Mouse (Mus musculus) testis, postnatal 10 days (tissue): ENCODE measurements around the gene Fgd6.

Experiments used
- DNase-seq: peaks from one replicate; pipeline ENCODE4 v3.0.0; 2021; ENCODE audit warnings: low spot score

Gene Fgd6

GRCm38 (mm10) chr10:94134535-94135390 is 99.0 kb downstream of the Fgd6 start:
- no peak for DNase-seq

- DNase-seq, result no peak
These were observed 103.2 kb downstream of the Fgd6 start for GRCm38 (mm10) chr10:94138890-94139482.

DNA sequence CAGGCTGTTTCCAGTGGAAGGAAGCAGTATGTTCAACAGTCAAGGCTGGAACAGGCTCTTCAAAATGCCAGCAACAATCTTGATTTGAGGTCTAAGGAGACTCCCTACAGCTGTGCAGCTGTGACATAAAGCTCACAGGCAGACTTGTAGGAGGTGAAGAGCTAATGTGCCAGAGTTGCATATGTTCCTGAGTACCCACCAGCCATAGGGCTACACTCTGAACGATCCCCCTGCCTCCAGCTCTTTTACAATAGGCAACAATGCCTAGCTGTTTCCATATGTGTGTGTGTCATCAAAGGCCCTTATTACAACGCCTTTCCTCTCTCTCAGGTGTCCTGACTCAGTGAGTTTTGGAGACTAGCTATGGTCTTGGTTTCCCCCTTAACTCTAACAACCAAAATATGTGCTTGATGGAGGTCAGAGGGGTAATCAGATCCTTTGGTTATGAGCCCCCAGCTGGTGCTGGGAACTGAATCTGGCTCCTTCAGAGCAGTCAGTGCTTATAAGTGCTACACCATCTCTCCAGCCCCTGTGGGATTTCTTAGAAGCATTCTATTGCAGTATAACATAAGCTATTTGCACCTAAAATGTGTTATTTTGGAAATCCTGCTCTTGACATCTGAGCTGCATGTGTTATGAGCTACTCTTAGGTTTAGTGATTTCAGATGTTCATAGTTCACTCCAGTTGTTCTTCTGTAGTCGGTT is 104.6 kb downstream of the Fgd6 start:
- no peak for DNase-seq

DNA sequence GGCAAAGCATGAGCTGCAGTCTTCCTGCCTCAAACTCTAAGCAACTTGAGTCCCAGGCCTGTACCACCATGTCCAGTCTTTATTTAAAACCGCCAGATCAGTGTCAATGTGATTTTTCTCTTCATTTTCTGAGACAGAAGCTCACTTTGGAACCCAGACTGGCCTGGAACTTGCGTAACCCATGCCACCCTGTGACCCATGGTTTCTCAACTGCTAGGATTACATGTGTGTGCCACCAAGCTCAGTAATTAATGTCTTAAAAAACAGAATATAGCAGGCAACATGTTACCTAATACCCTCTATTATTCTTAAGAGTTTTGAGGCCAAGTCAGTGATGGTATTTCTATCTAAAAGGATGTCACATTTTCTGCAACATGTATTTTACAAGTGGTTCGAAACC is 106.6 kb downstream of the Fgd6 start:
- no peak for DNase-seq

GRCm38 (mm10) chr10:94144581-94144980 is 108.8 kb downstream of the Fgd6 start:
- DNase-seq, result no peak

DNA sequence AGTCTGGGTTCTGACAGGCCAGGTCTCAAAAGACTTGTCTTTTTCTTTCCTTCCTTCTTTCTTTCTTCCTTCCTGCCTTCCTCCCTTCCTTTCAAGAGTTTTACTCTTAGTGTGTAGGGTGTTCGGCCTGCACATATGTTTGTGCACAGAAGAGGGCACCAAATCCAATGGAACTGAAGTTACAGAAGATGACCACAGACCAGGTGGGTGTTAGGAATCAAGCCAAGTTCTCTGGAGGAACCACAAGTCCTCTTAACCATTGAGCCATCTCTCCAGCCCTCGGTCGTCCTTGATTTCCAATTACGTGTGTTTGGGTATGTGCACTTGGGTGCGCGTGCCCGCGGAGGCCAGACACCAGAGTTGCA is 111.6 kb downstream of the Fgd6 start:
- DNase-seq, result no peak

- DNase-seq, result peak; percentile 90
These were observed 112.1 kb downstream of the Fgd6 start, which contains the start of gene Nr2c1 for GRCm38 (mm10) chr10:94147756-94148531. TSS of gene Nr2c1 (plus strand) at chr10:94148023.

DNA sequence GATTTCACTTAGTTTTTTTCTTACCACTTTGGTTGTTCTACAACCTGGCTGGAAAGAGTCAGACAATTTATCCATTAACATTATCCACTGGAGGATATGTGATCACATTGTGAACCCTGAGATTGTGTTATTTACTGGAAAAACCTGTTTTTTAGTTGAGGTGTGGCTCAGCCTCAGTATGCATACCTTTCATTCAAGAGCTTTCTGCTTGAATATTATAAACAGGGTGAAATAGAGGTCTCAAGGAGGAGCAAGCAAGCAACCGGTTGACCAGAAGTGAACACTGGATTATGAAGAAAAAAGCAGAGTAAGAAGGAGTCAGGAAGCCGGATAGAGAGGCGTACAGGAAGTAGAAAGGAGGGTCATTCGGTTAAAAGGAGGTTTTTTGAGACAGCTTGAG is 115.7 kb downstream of the Fgd6 start:
- no peak for DNase-seq

GRCm38 (mm10) chr10:94153841-94154240 is 118.0 kb downstream of the Fgd6 start:
- DNase-seq, result peak; percentile 3

DNA sequence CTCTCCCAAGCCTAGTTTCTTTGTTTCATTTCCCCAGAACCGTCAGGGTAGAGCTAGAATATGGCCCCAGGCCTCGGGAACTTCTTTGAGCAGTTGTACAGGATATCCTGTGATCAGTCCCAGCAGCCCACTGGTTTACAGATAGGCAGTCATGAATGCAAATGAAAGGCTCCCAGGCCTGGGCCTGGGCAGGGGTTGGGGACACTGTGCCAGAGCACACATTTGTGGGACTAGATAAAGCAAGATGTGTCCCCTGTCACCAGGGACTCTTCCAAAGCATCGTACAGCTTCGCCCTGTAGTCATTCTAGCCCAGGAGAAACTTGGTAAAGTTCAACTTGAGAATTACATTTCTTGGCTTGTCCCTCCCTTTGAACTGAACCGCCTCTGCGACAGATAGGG is 123.2 kb downstream of the Fgd6 start:
- DNase-seq, result peak; percentile 23

GRCm38 (mm10) chr10:94159406-94159805 is 123.6 kb downstream of the Fgd6 start:
- DNase-seq, result no peak

DNA sequence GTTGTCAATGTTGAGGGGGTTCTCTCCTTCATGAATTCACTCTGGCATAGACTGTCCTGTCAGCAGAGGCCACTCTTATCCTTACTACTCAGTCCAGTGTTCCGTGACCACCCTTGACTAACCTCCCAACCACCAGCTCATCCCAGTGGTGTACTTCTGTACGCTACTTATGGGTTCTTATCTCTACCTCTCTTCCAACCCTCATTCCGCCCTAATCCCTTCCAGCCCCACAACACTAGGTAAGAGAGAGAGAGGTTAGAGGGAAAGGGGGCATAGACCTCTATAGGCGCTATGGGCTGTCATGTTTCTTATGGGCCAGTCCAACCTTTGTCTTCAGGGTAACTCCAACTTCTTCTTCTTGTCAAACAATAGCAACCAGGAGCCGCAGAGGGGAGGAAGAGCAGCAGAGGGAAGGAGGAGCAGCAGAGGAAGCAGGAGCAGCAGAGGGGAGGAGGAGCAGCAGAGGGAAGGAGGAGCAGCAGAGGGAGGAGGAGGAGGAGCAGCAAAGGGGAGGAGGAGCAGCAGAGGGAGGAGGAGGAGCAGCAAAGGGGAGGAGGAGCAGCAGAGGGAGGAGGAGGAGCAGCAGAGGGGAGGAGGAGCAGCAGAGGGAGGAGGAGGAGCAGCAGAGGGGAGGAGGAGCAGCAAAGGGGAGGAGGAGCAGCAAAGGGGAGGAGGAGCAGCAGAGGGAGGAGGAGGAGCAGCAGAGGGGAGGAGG is 125.4 kb downstream of the Fgd6 start:
- peak; percentile 7 for DNase-seq

DNA sequence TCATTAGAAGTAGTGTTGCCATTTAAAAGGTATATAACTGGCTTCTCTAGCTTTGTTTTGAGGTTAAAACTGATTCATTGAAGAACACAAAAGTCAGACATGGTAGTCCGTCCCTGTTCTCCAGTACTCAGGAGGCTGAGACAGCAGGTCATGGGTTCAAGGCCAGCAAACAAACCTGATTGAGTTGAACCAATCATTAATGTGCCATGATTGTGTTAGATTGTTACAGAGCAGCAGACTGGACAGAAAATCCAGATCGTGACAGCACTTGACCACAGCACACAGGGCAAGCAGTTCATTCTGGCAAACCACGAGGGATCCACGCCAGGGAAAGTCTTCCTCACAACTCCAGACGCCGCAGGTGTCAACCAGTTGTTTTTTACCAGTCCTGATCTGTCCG is 126.2 kb downstream of the Fgd6 start:
- DNase-seq, result peak; percentile 28

GRCm38 (mm10) chr10:94164104-94164845 is 128.5 kb downstream of the Fgd6 start:
- DNase-seq, result peak; percentile 22

GRCm38 (mm10) chr10:94165426-94165825 is 129.6 kb downstream of the Fgd6 start:
- DNase-seq, result peak; percentile 28

DNA sequence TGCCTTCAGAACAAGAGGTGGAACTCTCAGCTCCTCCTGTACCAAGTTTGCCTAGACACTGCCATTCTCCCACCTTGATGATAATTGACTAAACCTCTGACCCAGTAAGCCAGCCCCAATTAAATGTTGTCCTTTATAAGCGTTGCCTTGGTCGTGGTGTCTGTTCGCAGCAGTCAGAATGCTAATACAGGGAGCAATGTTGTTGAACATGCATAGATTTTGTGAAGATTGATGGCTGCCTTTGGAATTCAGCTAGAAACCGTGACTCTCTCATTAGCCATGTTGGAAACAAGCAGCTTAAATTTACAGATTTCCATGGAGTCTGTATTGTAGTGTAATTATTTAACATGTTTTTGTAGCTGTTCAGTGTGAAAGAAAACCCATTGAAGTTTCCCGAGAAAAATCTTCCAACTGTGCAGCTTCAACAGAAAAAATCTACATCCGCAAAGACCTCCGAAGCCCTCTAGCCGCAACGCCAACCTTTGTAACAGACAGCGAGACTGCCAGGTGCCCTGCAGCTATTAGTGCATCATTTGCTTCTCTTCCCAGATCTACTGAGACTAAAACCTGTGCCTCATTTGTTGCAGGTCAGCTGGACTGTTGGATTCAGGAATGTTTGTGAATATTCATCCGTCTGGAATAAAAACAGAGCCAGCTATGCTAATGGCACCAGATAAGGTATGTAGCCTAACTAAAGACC is 131.4 kb downstream of the Fgd6 start:
- DNase-seq, result peak; percentile 14

DNA sequence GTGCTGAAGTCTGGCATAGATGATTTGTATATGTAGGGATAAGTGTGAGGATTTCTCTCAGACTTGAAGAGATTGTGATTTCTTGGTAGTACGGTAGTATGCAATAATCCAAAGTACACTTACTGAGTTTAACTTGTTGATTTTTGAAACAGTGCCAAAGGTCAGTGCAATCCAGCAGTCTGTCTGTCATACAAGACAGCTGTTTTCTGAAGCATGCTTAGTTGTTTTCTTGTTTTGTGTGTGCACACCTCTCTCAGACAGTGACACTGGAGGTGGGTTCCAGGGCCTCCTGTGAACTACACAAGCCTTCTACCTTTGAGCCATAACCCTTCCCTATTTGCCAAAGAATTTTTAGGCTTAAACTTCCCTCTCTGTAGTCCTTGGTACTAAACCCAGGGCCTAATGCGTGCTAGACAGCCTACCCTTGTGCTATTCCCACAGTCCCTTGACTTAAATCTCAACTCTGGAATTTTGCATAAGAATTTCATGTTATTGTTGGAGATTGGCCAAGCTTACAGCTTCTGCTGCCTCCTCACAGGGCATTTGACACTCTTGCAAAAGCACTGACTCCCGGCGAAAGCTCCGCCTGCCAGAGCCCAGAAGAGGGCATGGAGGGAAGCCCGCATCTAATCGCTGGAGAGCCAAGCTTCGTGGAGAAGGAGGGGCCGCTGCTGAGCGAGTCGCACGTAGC is 135.8 kb downstream of the Fgd6 start:
- peak; percentile 12 for DNase-seq

GRCm38 (mm10) chr10:94172137-94172536 is 136.3 kb downstream of the Fgd6 start:
- no peak for DNase-seq

DNA sequence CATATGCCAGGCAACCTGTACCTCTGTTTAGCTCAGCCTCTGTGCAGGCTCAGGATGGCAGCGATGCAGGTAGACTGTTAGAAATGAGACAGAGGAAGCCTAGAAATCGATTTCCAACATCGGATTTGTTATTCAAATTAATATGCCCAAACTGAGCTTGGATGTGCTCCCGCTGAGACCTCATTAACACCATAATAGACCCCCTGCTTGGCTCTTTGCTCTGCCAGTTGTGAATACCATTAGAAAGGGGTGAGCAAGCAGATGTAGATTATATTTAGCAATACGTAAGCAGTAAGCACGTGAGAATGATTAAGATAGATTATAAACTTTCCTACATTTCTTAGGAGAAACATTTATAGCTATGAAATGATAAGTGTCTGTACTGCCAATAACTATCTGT is 136.9 kb downstream of the Fgd6 start:
- DNase-seq, result no peak

- DNase-seq, result no peak
These were observed 138.9 kb downstream of the Fgd6 start for GRCm38 (mm10) chr10:94174652-94175051.
